Mouse (Mus musculus): Measurements from ENCODE around the gene Fam131c. TPM values are rescaled to one million over a fixed set of nuclear protein-coding genes. Genes with fewer than 3 reads are reported as not detected.

Fam131c gene
- polyA plus RNA-seq, 1 experiment from 2014 or later: 3.1 TPM

GRCm38 (mm10) chr4:141337986-141338385, 30.0 kb upstream of the Fam131c start:
- H3K9ac ChIP-seq (ENCODE audit: low read depth, low read length): no peak overlapping the region
- peak overlapping the region; percentile 18; the same call in 1 of the 2 replicates for H3K4me2 ChIP-seq (ENCODE audit: low read length)

GRCm38 (mm10) chr4:141338853-141339252, 29.2 kb upstream of the Fam131c start:
- no peak overlapping the region for H3K4me2 ChIP-seq (ENCODE audit: low read length)
- WGBS: 14% methylated on average over 1 of the region's 1 CpGs
- ATAC-seq (replicated peaks; ENCODE audit: low FRiP score, low read depth): no peak
- no peak overlapping the region for H3K9ac ChIP-seq (ENCODE audit: low read depth, low read length)
- DNase-seq (ENCODE audit: low spot score): peak; percentile 36
- H3K4me3 ChIP-seq (replicated peaks; ENCODE audit: low read depth, low read length): no peak overlapping the region
- peaks cover 23% of the 10 kb centered on the region; the same call in 1 of the 2 replicates for H3K4me1 ChIP-seq (replicated peaks; ENCODE audit: insufficient read depth, low read length)
- H3K27ac ChIP-seq: no peak overlapping the region
- no peaks in the 10 kb centered on the region for H3K36me3 ChIP-seq (ENCODE audit: insufficient read depth, low read length)
- H3K27me3 ChIP-seq (ENCODE audit: insufficient read depth, low read length): no peaks in the 10 kb centered on the region
- no peak for TF ChIP-seq CTCF (IDR thresholded peaks at IDR 0.05; ENCODE audit: low read depth)
- H3K9me3 ChIP-seq (replicated peaks; ENCODE audit: low read length): no peaks in the 10 kb centered on the region

More at GRCm38 (mm10) chr4:141337986-141338385, 30.0 kb upstream of the Fam131c start:
- Histone ChIP-seq H3K4me3 (replicated peaks; ENCODE audit: low read depth, low read length) (no peak overlapping the region), H3K36me3 (ENCODE audit: insufficient read depth, low read length) (no peaks in the 10 kb centered on the region), H3K27ac (0 out of 2 replicates have a peak overlapping the region, but pooled peaks have one; percentile 19), H3K27me3 (ENCODE audit: insufficient read depth, low read length) (no peaks in the 10 kb centered on the region), H3K4me1 (replicated peaks; ENCODE audit: insufficient read depth, low read length) (peaks cover 23% of the 10 kb centered on the region; the same call in 1 of the 2 replicates), H3K9me3 (replicated peaks; ENCODE audit: low read length) (no peaks in the 10 kb centered on the region)
- ATAC-seq (replicated peaks; ENCODE audit: low FRiP score, low read depth) (peak; percentile 55), DNase-seq (ENCODE audit: low spot score) (peak; percentile 45)
- TF ChIP-seq CTCF (IDR thresholded peaks at IDR 0.05; ENCODE audit: low read depth): no peak
- WGBS: 27% methylated on average over 6 of the region's 6 CpGs

- TF ChIP-seq CTCF (IDR thresholded peaks at IDR 0.05; ENCODE audit: low read depth): no peak
- no peak overlapping the region for H3K4me3 ChIP-seq (replicated peaks; ENCODE audit: low read depth, low read length)
- H3K4me1 ChIP-seq (replicated peaks; ENCODE audit: insufficient read depth, low read length): peaks cover 14% of the 10 kb centered on the region; the same call in 1 of the 2 replicates
- no peaks in the 10 kb centered on the region for H3K36me3 ChIP-seq (ENCODE audit: insufficient read depth, low read length)
- no peaks in the 10 kb centered on the region for H3K27me3 ChIP-seq (ENCODE audit: insufficient read depth, low read length)
- H3K27ac ChIP-seq: no peak overlapping the region
- no peaks in the 10 kb centered on the region for H3K9me3 ChIP-seq (replicated peaks; ENCODE audit: low read length)
- no peak overlapping the region for H3K4me2 ChIP-seq (ENCODE audit: low read length)
- DNase-seq (ENCODE audit: low spot score) (no peak), ATAC-seq (replicated peaks; ENCODE audit: low FRiP score, low read depth) (no peak)
- no peak overlapping the region for H3K9ac ChIP-seq (ENCODE audit: low read depth, low read length)
- WGBS: 76% methylated on average over 7 of the region's 7 CpGs
Observed at GRCm38 (mm10) chr4:141341477-141341876, 26.5 kb upstream of the Fam131c start.

GRCm38 (mm10) chr4:141343515-141343914, 24.5 kb upstream of the Fam131c start:
- Histone ChIP-seq H3K9ac (ENCODE audit: low read depth, low read length) (no peak overlapping the region), H3K9me3 (replicated peaks; ENCODE audit: low read length) (no peaks in the 10 kb centered on the region), H3K4me2 (ENCODE audit: low read length) (no peak overlapping the region), H3K4me3 (replicated peaks; ENCODE audit: low read depth, low read length) (no peak overlapping the region), H3K4me1 (replicated peaks; ENCODE audit: insufficient read depth, low read length) (0 out of 2 replicates have a peak, but pooled peaks cover 5% of the 10 kb centered on the region), H3K27ac (no peak overlapping the region), H3K27me3 (ENCODE audit: insufficient read depth, low read length) (no peaks in the 10 kb centered on the region), H3K36me3 (ENCODE audit: insufficient read depth, low read length) (no peaks in the 10 kb centered on the region)
- TF ChIP-seq CTCF (IDR thresholded peaks at IDR 0.05; ENCODE audit: low read depth): no peak
- 64% methylated on average over 7 of the region's 7 CpGs for WGBS
- no peak for ATAC-seq (replicated peaks; ENCODE audit: low FRiP score, low read depth)
- DNase-seq (ENCODE audit: low spot score): no peak

- 89% methylated on average over 12 of the region's 12 CpGs for WGBS
- Histone ChIP-seq H3K36me3 (ENCODE audit: insufficient read depth, low read length) (no peaks in the 10 kb centered on the region), H3K27me3 (ENCODE audit: insufficient read depth, low read length) (no peaks in the 10 kb centered on the region), H3K9me3 (replicated peaks; ENCODE audit: low read length) (no peaks in the 10 kb centered on the region), H3K27ac (no peak overlapping the region), H3K4me3 (replicated peaks; ENCODE audit: low read depth, low read length) (no peak overlapping the region), H3K9ac (ENCODE audit: low read depth, low read length) (no peak overlapping the region), H3K4me2 (ENCODE audit: low read length) (no peak overlapping the region), H3K4me1 (replicated peaks; ENCODE audit: insufficient read depth, low read length) (no peaks in the 10 kb centered on the region)
- ATAC-seq (replicated peaks; ENCODE audit: low FRiP score, low read depth): no peak
- no peak for DNase-seq (ENCODE audit: low spot score)
- no peak for TF ChIP-seq CTCF (IDR thresholded peaks at IDR 0.05; ENCODE audit: low read depth)
Observed at GRCm38 (mm10) chr4:141345219-141345618, 22.8 kb upstream of the Fam131c start.

GRCm38 (mm10) chr4:141347365-141347797, 20.6 kb upstream of the Fam131c start:
- no peak overlapping the region for H3K4me3 ChIP-seq (replicated peaks; ENCODE audit: low read depth, low read length)
- no peak overlapping the region for H3K27ac ChIP-seq
- WGBS: 46% methylated on average over 8 of the region's 8 CpGs
- H3K4me2 ChIP-seq (ENCODE audit: low read length): no peak overlapping the region
- no peak overlapping the region for H3K9ac ChIP-seq (ENCODE audit: low read depth, low read length)
- no peak for TF ChIP-seq CTCF (IDR thresholded peaks at IDR 0.05; ENCODE audit: low read depth)
- H3K36me3 ChIP-seq (ENCODE audit: insufficient read depth, low read length): no peaks in the 10 kb centered on the region
- ATAC-seq (replicated peaks; ENCODE audit: low FRiP score, low read depth): peak; percentile 81
- no peaks in the 10 kb centered on the region for H3K27me3 ChIP-seq (ENCODE audit: insufficient read depth, low read length)
- peak; percentile 33 for DNase-seq (ENCODE audit: low spot score)
- no peaks in the 10 kb centered on the region for H3K9me3 ChIP-seq (replicated peaks; ENCODE audit: low read length)
- no peaks in the 10 kb centered on the region for H3K4me1 ChIP-seq (replicated peaks; ENCODE audit: insufficient read depth, low read length)

GRCm38 (mm10) chr4:141348616-141349015, 19.4 kb upstream of the Fam131c start:
- WGBS: 47% methylated on average over 11 of the region's 11 CpGs
- Histone ChIP-seq H3K4me1 (replicated peaks; ENCODE audit: insufficient read depth, low read length) (no peaks in the 10 kb centered on the region; the same call in 1 of the 2 replicates), H3K4me3 (replicated peaks; ENCODE audit: low read depth, low read length) (no peak overlapping the region), H3K9ac (ENCODE audit: low read depth, low read length) (no peak overlapping the region), H3K4me2 (ENCODE audit: low read length) (no peak overlapping the region), H3K27me3 (ENCODE audit: insufficient read depth, low read length) (no peaks in the 10 kb centered on the region), H3K36me3 (ENCODE audit: insufficient read depth, low read length) (no peaks in the 10 kb centered on the region), H3K27ac (no peak overlapping the region), H3K9me3 (replicated peaks; ENCODE audit: low read length) (no peaks in the 10 kb centered on the region)
- DNase-seq (ENCODE audit: low spot score) (no peak), ATAC-seq (replicated peaks; ENCODE audit: low FRiP score, low read depth) (no peak)
- TF ChIP-seq CTCF (IDR thresholded peaks at IDR 0.05; ENCODE audit: low read depth): no peak
